In genomic region chr15:59826164-59826950, GRCm38 (mm10) we compare ENCODE assay signal across 10 mouse cellular contexts.
A peak's percentile ranks its signal among the peaks of the same experiment; 100 is the strongest.
DNase-seq lines count a peak whose midpoint lies in the region; ATAC-seq and TF ChIP-seq lines count a peak whose summit lies in the region.
"Had no signal": no experiment of that assay in that cellular context is flagged by ENCODE, and none has a peak within 500 bp of the region (broad histone marks: within the 10 kb centered on the region; RNA-seq: fewer than 3 reads in every experiment).

No protein-coding gene starts in this region.

- peaks cover 22% of the 10 kb centered on the region for H3K4me1 ChIP-seq in intestine, embryonic 16.5 days (ENCODE audit: control insufficient read depth, insufficient read depth, low read length)
- H3K4me1 ChIP-seq in intestine, postnatal 0 days (replicated peaks; ENCODE audit: control insufficient read depth, insufficient read depth, low read length), result 0 out of 2 replicates have a peak, but pooled peaks cover 15% of the 10 kb centered on the region
- peaks cover 15% of the 10 kb centered on the region for H3K4me1 ChIP-seq in hindbrain, embryonic 15.5 days (replicated peaks)
- 0 out of 2 replicates have a peak, but pooled peaks cover 7% of the 10 kb centered on the region for H3K4me1 ChIP-seq in midbrain, embryonic 13.5 days (replicated peaks)
- H3K4me1 ChIP-seq: liver, embryonic 13.5 days had no signal

- H3K27ac ChIP-seq in intestine, embryonic 16.5 days (ENCODE audit: low read length), result no peak overlapping the region
- H3K27ac ChIP-seq in intestine, postnatal 0 days (ENCODE audit: low read depth, low read length), result no peak overlapping the region
- no peak overlapping the region for H3K27ac ChIP-seq in hindbrain, embryonic 15.5 days (replicated peaks)
- H3K27ac ChIP-seq in midbrain, embryonic 13.5 days, result no peak overlapping the region
- H3K27ac ChIP-seq: heart, embryonic 15.5 days; liver, embryonic 13.5 days had no signal

- H3K27me3 ChIP-seq in intestine, embryonic 16.5 days (replicated peaks; ENCODE audit: control insufficient read depth, insufficient read depth, low read length), result no peaks in the 10 kb centered on the region
- no peaks in the 10 kb centered on the region for H3K27me3 ChIP-seq in intestine, postnatal 0 days (replicated peaks; ENCODE audit: control insufficient read depth, insufficient read depth, low read length)
- H3K27me3 ChIP-seq in hindbrain, embryonic 15.5 days, result no peaks in the 10 kb centered on the region
- no peaks in the 10 kb centered on the region for H3K27me3 ChIP-seq in midbrain, embryonic 13.5 days
- H3K27me3 ChIP-seq: heart, embryonic 15.5 days; liver, embryonic 13.5 days had no signal

- no peak overlapping the region for H3K4me2 ChIP-seq in intestine, embryonic 16.5 days (ENCODE audit: low read depth, low read length)
- no peak overlapping the region for H3K4me2 ChIP-seq in intestine, postnatal 0 days (replicated peaks; ENCODE audit: low read depth)
- H3K4me2 ChIP-seq in hindbrain, embryonic 15.5 days, result no peak overlapping the region
- no peak overlapping the region for H3K4me2 ChIP-seq in midbrain, embryonic 13.5 days (replicated peaks)
- H3K4me2 ChIP-seq: heart, embryonic 15.5 days; liver, embryonic 13.5 days had no signal

- no peak for ATAC-seq in intestine, embryonic 16.5 days
- no peak for ATAC-seq in intestine, postnatal 0 days
- peak; percentile 68 for ATAC-seq in hindbrain, embryonic 15.5 days (ENCODE audit: low FRiP score, low read depth)
- ATAC-seq in midbrain, embryonic 13.5 days, result 0 out of 2 replicates have a peak, but pooled peaks have one; percentile 25
- ATAC-seq in CD4-positive, CD25-positive, alpha-beta regulatory T cell, adult 4 months, result no peak

- H3K9me3 ChIP-seq in intestine, embryonic 16.5 days (ENCODE audit: control insufficient read depth, low read length), result no peaks in the 10 kb centered on the region
- no peaks in the 10 kb centered on the region for H3K9me3 ChIP-seq in intestine, postnatal 0 days (ENCODE audit: control insufficient read depth)
- no peaks in the 10 kb centered on the region for H3K9me3 ChIP-seq in hindbrain, embryonic 15.5 days
- no peaks in the 10 kb centered on the region for H3K9me3 ChIP-seq in midbrain, embryonic 13.5 days
- H3K9me3 ChIP-seq: heart, embryonic 15.5 days; liver, embryonic 13.5 days had no signal

- WGBS in intestine, embryonic 16.5 days, result 49% methylated on average over 14 of the region's 14 CpGs
- WGBS in intestine, postnatal 0 days, result 68% methylated on average over 14 of the region's 14 CpGs
- WGBS in hindbrain, embryonic 15.5 days, result 39% methylated on average over 14 of the region's 14 CpGs
- 62% methylated on average over 14 of the region's 14 CpGs for WGBS in midbrain, embryonic 13.5 days

- no peak overlapping the region for H3K4me3 ChIP-seq in intestine, embryonic 16.5 days (ENCODE audit: low read length)
- no peak overlapping the region for H3K4me3 ChIP-seq in intestine, postnatal 0 days (ENCODE audit: low read depth, low read length)
- no peak overlapping the region for H3K4me3 ChIP-seq in hindbrain, embryonic 15.5 days
- H3K4me3 ChIP-seq in midbrain, embryonic 13.5 days (replicated peaks), result no peak overlapping the region
- H3K4me3 ChIP-seq: heart, embryonic 15.5 days; liver, embryonic 13.5 days had no signal

- no peak for TF ChIP-seq CTCF in intestine, postnatal 0 days (IDR thresholded peaks at IDR 0.05; ENCODE audit: low read depth)

- 0 out of 2 replicates have a peak overlapping the region, but pooled peaks have one; percentile 3 for H3K9ac ChIP-seq in intestine, embryonic 16.5 days (ENCODE audit: low read depth, low read length)
- no peak overlapping the region for H3K9ac ChIP-seq in intestine, postnatal 0 days (ENCODE audit: low read depth, low read length)
- no peak overlapping the region for H3K9ac ChIP-seq in hindbrain, embryonic 15.5 days
- H3K9ac ChIP-seq in midbrain, embryonic 13.5 days (replicated peaks), result no peak overlapping the region
- H3K9ac ChIP-seq: heart, embryonic 15.5 days; liver, embryonic 13.5 days had no signal

- H3K36me3 ChIP-seq in intestine, embryonic 16.5 days (ENCODE audit: control insufficient read depth, insufficient read depth, low read length), result no peaks in the 10 kb centered on the region
- no peaks in the 10 kb centered on the region for H3K36me3 ChIP-seq in intestine, postnatal 0 days (ENCODE audit: control insufficient read depth, insufficient read depth)
- H3K36me3 ChIP-seq in hindbrain, embryonic 15.5 days, result no peaks in the 10 kb centered on the region
- no peaks in the 10 kb centered on the region for H3K36me3 ChIP-seq in midbrain, embryonic 13.5 days
- H3K36me3 ChIP-seq: heart, embryonic 15.5 days; liver, embryonic 13.5 days had no signal

- peak; percentile 52 to 54 for DNase-seq in cerebellum, adult 18-20 months
- no peak for DNase-seq in layer of hippocampus, postnatal 25 days (ENCODE audit: extremely low spot score in 1 of 2, low spot score in 1 of 2)
- no peak for DNase-seq in right cerebral cortex, postnatal 36 days (ENCODE audit: low spot score in 2 of 2)
- DNase-seq: liver, embryonic 13.5 days had no signal

Comparison
In these comparisons a context has a peak if more than half of its experiments do, and no peak if none do; other contexts are left out.
1. ATAC-seq: peak in hindbrain, embryonic 15.5 days (single experiment) and midbrain, embryonic 13.5 days (single experiment); none in intestine, embryonic 16.5 days (single experiment), intestine, postnatal 0 days (single experiment) and CD4-positive, CD25-positive, alpha-beta regulatory T cell, adult 4 months (single experiment).
2. DNase-seq: peak in cerebellum, adult 18-20 months (2 of 2); none in layer of hippocampus, postnatal 25 days (0 of 2) and right cerebral cortex, postnatal 36 days (0 of 2).